Mouse (Mus musculus) embryonic facial prominence, embryonic 11.5 days (tissue): Measurements from ENCODE around the gene Sde2. TPM values are rescaled to one million over a fixed set of nuclear protein-coding genes. Genes with fewer than 3 reads are reported as not detected.

Source experiments
- ATAC-seq: fragments of 200-750 bp; cut with Nextera tagmentation; replicated peaks from 2 replicates; pipeline ENCODE4 v1.8.0; 2017; ENCODE audit warnings: low read depth; ENCODE audit not compliant: insufficient number of reproducible peaks, low FRiP score, low TSS enrichment
- DNase-seq: peaks from one replicate; pipeline ENCODE4 v3.0.0-alpha.2; 2015; ENCODE audit warnings: low spot score
- H3K27ac ChIP-seq: fragments of 300-500 bp; sonication (generic); replicated peaks from 2 replicates; pipeline ENCODE4 v1.5.1; 2014; ENCODE audit warnings: mild to moderate bottlenecking, low read depth, low read length, control low read depth
- H3K27me3 ChIP-seq: fragments of 300-500 bp; sonication (generic); 2 replicates; pipeline ENCODE4 v1.6.1; 2014; ENCODE audit warnings: mild to moderate bottlenecking, low read length, moderate library complexity, mixed read lengths; ENCODE audit not compliant: control insufficient read depth, insufficient read depth
- H3K36me3 ChIP-seq: fragments of 300-500 bp; sonication (generic); replicated peaks from 2 replicates; pipeline ENCODE4 v1.6.1; 2014; ENCODE audit warnings: low read depth, mild to moderate bottlenecking, low read length, moderate library complexity, mixed read lengths; ENCODE audit not compliant: control insufficient read depth, insufficient read depth
- H3K4me1 ChIP-seq: fragments of 300-500 bp; sonication (generic); 2 replicates; pipeline ENCODE4 v1.6.1; 2014; ENCODE audit warnings: low read length, mixed read lengths; ENCODE audit not compliant: control insufficient read depth, insufficient read depth
- H3K4me2 ChIP-seq: fragments of 300-500 bp; sonication (generic); 2 replicates; pipeline ENCODE4 v1.6.1; 2014; ENCODE audit warnings: low read depth, mild to moderate bottlenecking, control low read depth, low read length, moderate library complexity
- H3K4me3 ChIP-seq: fragments of 300-500 bp; sonication (generic); 2 replicates; pipeline ENCODE4 v1.5.1; 2014; ENCODE audit warnings: low read depth, low read length, control low read depth
- H3K9ac ChIP-seq: fragments of 300-500 bp; sonication (generic); replicated peaks from 2 replicates; pipeline ENCODE4 v1.6.1; 2014; ENCODE audit warnings: mild to moderate bottlenecking, control low read depth, low read length
- H3K9me3 ChIP-seq: fragments of 300-500 bp; sonication (generic); replicated peaks from 2 replicates; pipeline ENCODE4 v1.6.1; 2016; ENCODE audit warnings: mild to moderate bottlenecking, low read length, inconsistent platforms, mixed read lengths; ENCODE audit not compliant: control insufficient read depth
- WGBS: fragments of 180-500 bp; shearing (Covaris S2); extraction: QIAGEN DNeasy Blood & Tissue Kit; methylation state at CpG from one replicate; pipeline ENCODE4 v1.1.7; 2014; 5-methylcytosine and 5-hydroxymethylcytosine counted together
- polyA plus RNA-seq: library from polyadenylated mRNA; unstranded; fragments of >200 nt; fragmentation: Nextera tagmentation; extraction: Ambion mirVana; gene quantifications from 2 replicates; pipeline ENCODE4 v1.2.1, GENCODE M21; 2014

The Sde2 gene
- polyA plus RNA-seq, 1 experiment from 2014 or later: 38.2 TPM

DNA sequence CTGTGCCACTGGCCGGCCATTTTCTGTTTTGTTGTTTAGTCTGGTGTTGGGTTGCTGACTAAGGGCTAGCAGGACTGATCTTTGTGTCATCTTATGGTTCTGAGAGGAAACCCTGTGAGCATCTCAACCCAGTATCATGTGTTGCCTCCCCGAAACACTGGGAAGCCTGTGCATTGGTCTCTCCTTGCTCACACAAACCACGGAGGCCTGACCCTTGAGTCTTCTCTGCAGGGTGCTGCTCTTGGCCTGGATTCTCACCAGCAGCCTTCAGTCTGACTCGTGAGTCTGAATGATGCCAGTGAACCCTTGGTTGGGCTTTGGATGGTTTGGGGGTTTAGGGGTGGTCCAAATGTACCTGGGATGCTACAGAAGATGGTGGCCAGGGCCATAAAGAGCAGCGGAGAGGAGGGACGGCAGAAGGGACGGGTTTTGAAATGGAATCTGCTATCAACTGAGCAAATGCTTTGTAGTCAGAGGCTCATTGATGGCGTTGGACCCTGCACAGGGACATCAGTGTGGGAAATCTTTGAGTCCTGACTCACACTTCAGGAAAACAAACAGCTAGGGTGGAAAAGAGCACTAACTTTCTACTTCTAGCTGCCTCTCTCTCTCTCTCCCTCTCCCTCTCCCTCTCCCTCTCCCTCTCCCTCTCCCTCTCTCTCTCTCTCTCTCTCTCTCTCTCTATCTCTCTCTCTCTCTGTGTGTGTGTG, 11.6 kb upstream of the Sde2 start:
- DNase-seq (no peak), ATAC-seq (no peak)
- Histone ChIP-seq H3K4me2 (no peak overlapping the region), H3K4me3 (no peak overlapping the region), H3K27ac (no peak overlapping the region), H3K27me3 (no peaks in the 10 kb centered on the region), H3K4me1 (no peaks in the 10 kb centered on the region), H3K9ac (no peak overlapping the region), H3K9me3 (no peaks in the 10 kb centered on the region), H3K36me3 (no peaks in the 10 kb centered on the region)
- 70% methylated on average over 8 of the region's 8 CpGs for WGBS

DNA sequence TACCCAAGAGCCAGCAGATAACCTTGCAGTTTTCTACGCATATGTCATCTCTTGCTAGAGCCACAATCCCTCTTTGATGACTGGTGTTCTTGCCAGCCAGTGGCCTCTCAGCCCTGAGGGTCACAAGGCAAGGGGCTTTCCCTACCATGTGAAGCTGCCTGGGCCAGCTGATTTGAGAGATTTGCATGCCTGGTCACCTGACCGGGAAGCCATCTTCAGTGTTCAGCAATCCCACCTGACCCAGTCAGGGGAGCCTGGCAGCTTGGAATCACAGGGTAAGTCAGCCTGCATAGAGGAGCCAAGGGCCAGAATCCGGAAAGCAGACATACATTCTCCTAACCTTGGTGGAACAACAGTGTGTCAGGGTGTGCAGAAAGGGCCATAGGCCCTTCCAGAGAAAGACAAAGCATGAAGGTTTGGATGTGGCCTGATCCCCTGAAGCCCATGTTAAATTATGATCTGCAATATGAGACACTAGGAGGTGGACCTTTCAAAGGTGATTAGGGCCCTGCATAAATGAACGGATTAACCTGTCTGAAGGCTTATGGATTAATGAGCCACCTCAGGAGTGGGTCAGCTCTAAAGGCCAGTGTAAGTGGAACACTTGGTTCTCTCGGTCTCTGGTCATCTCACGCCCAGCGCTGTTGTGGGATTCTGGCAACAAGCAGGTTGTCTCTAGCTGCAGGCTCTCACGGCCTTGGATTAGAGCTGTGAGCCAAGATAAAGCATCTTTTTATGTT, 9.2 kb upstream of the Sde2 start:
- no peaks in the 10 kb centered on the region for H3K4me1 ChIP-seq
- WGBS: 86% methylated on average over 8 of the region's 8 CpGs
- no peak overlapping the region for H3K27ac ChIP-seq
- ATAC-seq (no peak), DNase-seq (no peak)
- H3K4me3 ChIP-seq: no peak overlapping the region
- H3K36me3 ChIP-seq: no peaks in the 10 kb centered on the region
- H3K4me2 ChIP-seq: no peak overlapping the region
- no peaks in the 10 kb centered on the region for H3K9me3 ChIP-seq
- no peak overlapping the region for H3K9ac ChIP-seq
- no peaks in the 10 kb centered on the region for H3K27me3 ChIP-seq

DNA sequence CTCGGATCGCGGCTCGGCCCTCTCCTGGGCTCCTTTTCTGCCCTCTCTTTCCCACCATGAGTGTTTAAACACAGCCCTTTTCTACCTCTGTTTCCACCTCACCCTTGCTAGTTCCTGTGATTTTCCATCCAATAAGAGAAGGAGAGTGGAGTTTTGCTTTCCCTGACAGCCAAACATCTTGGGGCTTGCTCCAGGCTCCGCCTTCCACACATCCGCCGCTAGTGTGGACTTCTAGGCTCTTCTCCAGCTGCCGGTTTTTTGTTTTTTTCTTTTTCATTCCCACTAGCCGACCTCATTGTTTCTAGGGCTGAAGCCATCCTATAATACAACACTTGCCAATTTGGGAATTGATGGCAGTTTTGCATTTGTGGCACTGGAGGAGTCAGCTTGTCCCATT, 2.8 kb upstream of the Sde2 start:
- ATAC-seq: 0 out of 2 replicates have a peak, but pooled peaks have one; percentile 21
- peak; percentile 85 for DNase-seq
- H3K4me1 ChIP-seq: no peaks in the 10 kb centered on the region; the same call in 1 of the 2 replicates
- H3K4me2 ChIP-seq: peak overlapping the region; percentile 42
- peak overlapping the region; percentile 81 for H3K27ac ChIP-seq
- H3K27me3 ChIP-seq: no peaks in the 10 kb centered on the region
- H3K9ac ChIP-seq: peak overlapping the region; percentile 57
- H3K4me3 ChIP-seq: peak overlapping the region; percentile 21
- no peaks in the 10 kb centered on the region for H3K9me3 ChIP-seq
- no peaks in the 10 kb centered on the region for H3K36me3 ChIP-seq
- WGBS: under 1% methylated on average over 9 of the region's 9 CpGs

DNA sequence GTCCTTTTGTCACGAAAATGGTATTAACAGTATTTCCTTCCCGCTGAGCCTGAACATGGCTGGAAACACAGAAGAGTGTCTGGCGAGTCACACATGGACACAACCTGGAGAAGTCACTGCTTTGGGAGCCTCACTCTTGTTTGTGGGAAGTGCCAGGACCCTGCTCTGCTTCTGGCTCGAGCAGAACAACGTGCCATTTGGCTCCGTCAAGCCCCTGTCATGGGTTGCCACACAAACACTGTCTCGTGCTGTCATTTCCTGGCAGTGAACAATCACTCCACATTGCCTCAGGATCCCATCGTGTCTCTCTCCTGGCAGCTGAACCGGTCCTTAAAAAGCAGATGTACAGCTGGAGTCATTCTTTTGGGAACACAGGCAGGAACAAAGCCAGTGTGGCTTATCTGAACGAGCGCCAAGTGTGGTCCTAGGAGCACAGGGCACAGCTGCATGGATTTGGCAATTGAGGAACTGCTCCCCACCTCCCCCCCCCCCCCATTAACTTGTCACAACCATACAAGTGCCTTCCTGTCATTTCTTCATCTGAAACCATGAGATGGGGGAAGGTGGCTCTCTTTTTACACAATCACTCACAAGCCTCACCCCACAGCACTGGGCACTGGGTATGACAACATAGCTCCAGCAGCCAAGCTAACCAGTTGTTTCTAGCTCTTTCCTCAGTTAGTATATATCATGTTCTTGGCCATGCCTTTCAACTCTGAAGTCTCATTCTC, 2.3 kb upstream of the Sde2 start:
- H3K4me1 ChIP-seq: no peaks in the 10 kb centered on the region; the same call in 1 of the 2 replicates
- 23% methylated on average over 11 of the region's 11 CpGs for WGBS
- H3K9me3 ChIP-seq: no peaks in the 10 kb centered on the region
- no peaks in the 10 kb centered on the region for H3K27me3 ChIP-seq
- no peak for DNase-seq
- peak overlapping the region; percentile 81 for H3K27ac ChIP-seq
- ATAC-seq: no peak
- H3K4me2 ChIP-seq: peak overlapping the region; percentile 42
- H3K4me3 ChIP-seq: peak overlapping the region; percentile 21
- no peaks in the 10 kb centered on the region for H3K36me3 ChIP-seq
- H3K9ac ChIP-seq: peak overlapping the region; percentile 57

DNA sequence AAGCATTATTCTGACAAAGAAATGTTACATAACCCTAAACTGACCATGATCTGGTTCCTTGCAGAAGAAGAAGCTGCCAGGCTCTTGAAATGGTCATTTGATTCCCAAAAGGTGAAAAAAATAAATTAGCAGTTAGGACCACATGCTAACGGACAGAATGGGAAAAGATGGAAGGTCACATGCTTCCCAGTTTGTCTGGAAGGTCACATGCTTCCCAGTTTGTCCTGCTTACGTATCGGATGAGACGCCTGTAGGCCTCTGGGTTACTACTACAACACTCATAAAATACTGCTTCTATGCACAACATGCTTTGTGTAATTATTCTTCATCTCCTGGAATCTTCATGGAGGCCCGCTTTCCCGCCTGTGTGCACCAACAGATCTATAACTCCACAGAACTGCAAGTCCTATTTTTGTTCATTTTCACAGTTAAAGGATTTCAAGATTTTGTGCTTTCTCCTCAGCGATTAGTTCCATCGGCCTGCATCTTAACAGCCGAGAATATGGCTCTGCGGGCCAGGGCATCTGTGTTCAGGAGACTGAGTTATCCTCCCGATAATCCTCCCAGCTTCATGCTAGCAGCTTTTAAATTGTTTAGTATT, 1.1 kb upstream of the Sde2 start:
- Histone ChIP-seq H3K4me3 (peak overlapping the region; percentile 82; the same call in 1 of the 2 replicates), H3K9me3 (no peaks in the 10 kb centered on the region), H3K27ac (peak overlapping the region; percentile 96), H3K27me3 (no peaks in the 10 kb centered on the region), H3K4me2 (peak overlapping the region; percentile 72), H3K4me1 (no peaks in the 10 kb centered on the region; the same call in 1 of the 2 replicates), H3K9ac (peak overlapping the region; percentile 72), H3K36me3 (no peaks in the 10 kb centered on the region)
- ATAC-seq: no peak
- WGBS: 38% methylated on average over 11 of the region's 11 CpGs
- peak; percentile 37 for DNase-seq

DNA sequence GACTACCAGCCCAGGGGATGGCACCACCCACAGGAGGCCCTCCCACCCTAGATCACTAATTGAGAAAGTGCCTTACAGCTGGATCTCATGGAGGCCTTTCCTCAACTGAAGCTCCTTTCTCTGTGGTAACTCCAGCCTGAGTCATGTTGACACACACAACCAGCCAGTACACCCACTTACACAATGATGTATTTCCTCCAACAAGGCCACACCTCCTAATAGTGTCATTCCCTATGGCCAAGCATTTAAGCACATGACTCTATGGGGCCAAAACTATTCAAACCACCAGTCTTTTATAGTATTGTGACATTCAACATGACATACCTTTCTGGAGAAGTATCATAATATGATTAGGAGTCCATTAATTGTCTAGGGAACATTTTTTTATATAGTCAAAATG, 7.8 kb downstream of the Sde2 start:
- Histone ChIP-seq H3K4me2 (no peak overlapping the region), H3K9ac (no peak overlapping the region), H3K36me3 (peaks cover 14% of the 10 kb centered on the region), H3K9me3 (no peaks in the 10 kb centered on the region), H3K4me3 (no peak overlapping the region), H3K27me3 (no peaks in the 10 kb centered on the region), H3K4me1 (no peaks in the 10 kb centered on the region), H3K27ac (no peak overlapping the region)
- ATAC-seq (no peak), DNase-seq (no peak)

DNA sequence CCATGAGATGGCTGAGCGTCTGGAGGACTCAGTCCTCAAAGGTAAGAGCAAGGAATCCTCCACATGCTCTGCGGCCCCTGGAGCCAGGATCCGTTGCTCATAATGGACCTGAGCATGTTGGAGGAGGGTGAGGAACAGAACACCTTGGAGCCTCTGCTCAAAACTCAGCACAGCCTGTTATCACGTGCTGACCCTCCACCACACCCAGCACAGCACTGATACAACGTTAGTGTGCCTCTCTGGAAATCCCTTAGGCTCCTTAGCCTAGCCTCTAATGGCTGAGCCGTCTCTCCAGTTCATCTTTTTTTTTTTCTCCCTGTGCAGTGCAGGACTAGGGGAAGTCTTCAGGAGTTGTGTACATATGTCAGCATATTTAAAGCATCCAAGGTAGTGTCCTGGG, 9.1 kb downstream of the Sde2 start:
- 83% methylated on average over 6 of the region's 6 CpGs for WGBS

More for the DNA sequence above, 9.1 kb downstream of the Sde2 start:
- DNase-seq (no peak), ATAC-seq (no peak)
- H3K9me3 ChIP-seq: no peaks in the 10 kb centered on the region
- no peak overlapping the region for H3K4me2 ChIP-seq
- no peak overlapping the region for H3K4me3 ChIP-seq
- H3K27me3 ChIP-seq: no peaks in the 10 kb centered on the region
- no peaks in the 10 kb centered on the region for H3K4me1 ChIP-seq
- H3K36me3 ChIP-seq: peaks cover 14% of the 10 kb centered on the region
- H3K9ac ChIP-seq: no peak overlapping the region
- no peak overlapping the region for H3K27ac ChIP-seq
